Mouse (Mus musculus): Measurements from ENCODE around the gene Fbxo39.
"Not testable (repeated sequence)": the region's sequence is repeated elsewhere in the genome, so short reads cannot be mapped to it uniquely, and the experiment has no call there.

The Fbxo39 gene

DNA sequence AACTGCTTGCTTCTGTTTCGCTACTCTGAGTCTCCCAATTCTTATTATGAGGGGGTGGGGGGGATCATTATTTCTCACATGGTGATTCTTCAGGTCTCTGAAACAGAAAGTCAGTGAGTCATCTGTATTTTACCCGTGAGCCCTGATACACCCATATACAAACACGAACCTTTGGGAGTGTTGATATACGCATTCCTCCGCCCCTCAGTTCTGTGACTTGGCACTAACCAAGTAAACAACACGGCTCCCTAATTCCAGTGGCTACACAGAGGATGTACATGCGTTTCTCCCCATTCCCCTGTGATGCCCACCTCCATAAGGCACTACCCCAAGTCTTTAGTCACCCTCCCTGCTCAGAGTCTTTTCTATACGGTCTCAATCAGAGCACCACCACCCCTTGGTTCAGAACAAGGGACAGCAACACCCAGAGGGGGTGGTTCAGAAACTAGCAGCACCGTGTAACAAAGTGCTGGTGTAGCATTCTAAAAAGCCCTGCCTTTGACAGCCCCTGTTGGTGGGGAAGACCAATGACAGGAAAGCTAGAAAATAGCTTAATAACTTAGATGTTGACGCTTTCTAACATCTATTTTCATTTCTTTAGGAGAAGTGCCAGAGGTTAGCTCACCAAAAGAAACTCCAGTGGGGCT is 2.8 kb upstream of the Fbxo39 start:
- ATAC-seq (ENCODE audit: low TSS enrichment): no peak

GRCm38 (mm10) chr11:72318026-72318425 is 3.8 kb downstream of the Fbxo39 start:
- ATAC-seq (ENCODE audit: low TSS enrichment): no peak

DNA sequence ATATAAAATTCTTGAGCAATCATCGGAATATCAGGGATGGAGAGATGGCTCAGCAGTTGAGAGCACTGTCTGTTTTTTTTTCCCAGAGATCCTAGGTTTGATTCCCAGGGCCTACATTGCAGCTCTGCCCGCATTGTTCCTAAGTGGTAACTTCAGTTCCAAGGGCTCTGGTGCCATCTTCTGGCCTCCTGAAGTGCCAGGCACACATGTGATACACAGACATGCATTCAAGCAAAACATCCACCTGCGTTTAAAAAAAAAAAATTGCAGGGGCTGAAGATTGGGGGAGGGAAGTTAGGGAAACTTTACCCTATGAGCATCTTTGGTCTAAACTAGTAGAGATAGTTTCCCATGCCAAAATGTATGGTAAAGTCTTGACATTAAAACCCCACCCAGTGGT is 10.2 kb downstream of the Fbxo39 start:
- ATAC-seq (ENCODE audit: low TSS enrichment): no peak; the same call in 1 of the 2 replicates

DNA sequence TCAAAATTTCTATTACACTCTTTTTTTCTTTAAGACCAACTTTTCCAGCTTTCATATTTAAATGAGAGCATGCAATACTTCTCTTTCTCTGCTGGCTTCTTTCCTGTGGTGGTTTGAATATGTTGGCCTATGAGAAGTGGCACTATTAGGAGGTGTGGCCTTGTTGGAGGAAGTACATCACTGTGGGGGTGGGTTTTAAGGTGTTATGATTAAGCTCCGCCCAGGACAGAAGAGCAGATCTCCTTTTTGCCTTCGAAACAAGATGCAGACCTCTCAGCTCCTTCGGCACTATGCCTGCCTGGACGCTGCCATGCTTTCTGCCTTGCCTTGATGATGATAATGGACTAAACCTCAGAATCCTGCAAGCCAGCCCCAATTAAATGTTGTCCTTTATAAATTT is 11.5 kb downstream of the Fbxo39 start:
- no peak for ATAC-seq (ENCODE audit: low TSS enrichment)

- peak; percentile 70 for ATAC-seq (ENCODE audit: low TSS enrichment)
Observed at GRCm38 (mm10) chr11:72332951-72333667, 18.9 kb downstream of the Fbxo39 start.

- no peak for ATAC-seq (ENCODE audit: low TSS enrichment)
Observed at GRCm38 (mm10) chr11:72334653-72335052, 20.4 kb downstream of the Fbxo39 start.

DNA sequence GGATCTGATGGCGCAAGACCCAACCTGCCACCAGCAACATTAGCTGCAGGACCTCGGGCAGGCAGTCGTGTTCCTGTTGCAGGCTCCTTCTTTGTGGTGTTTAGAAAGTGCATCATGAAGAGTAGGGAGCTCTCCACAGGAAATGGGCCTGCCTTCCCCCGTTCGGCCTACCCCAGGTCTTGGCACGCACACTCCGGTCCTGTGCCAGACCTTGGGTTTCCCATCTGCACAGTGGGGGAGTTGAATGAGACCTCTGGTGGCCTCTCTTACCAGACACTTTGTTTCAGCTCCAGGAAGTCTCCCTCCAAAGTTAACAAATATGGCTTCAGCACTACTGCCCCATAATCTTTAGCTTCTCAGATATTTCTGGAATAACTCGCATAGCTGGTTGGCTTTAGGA is 22.5 kb downstream of the Fbxo39 start:
- no peak for ATAC-seq (ENCODE audit: low TSS enrichment)

DNA sequence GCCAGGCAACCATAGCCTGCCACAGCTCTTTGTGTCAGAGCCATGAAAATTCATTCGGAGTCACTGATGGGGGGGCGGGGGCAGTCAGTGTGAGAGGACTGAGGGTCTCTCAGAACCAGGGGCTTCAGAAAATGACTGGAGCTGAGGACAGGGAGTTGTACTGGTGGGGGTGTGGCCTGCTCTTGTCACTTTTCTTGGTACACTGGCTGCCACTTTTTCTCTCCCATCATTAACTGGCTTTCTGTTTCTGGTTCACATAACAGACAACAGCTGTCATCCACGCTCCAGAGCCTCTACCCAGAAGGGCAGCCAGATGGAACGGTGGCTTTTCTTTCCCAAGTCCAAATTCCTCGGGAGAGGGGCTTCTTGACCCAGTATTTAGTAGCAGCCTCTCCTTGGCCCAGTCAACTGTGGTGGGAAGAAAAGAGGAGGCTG is 24.2 kb downstream of the Fbxo39 start:
- no peak for ATAC-seq (ENCODE audit: low TSS enrichment)

GRCm38 (mm10) chr11:72339716-72340115 is 25.5 kb downstream of the Fbxo39 start:
- no peak for ATAC-seq (ENCODE audit: low TSS enrichment)

DNA sequence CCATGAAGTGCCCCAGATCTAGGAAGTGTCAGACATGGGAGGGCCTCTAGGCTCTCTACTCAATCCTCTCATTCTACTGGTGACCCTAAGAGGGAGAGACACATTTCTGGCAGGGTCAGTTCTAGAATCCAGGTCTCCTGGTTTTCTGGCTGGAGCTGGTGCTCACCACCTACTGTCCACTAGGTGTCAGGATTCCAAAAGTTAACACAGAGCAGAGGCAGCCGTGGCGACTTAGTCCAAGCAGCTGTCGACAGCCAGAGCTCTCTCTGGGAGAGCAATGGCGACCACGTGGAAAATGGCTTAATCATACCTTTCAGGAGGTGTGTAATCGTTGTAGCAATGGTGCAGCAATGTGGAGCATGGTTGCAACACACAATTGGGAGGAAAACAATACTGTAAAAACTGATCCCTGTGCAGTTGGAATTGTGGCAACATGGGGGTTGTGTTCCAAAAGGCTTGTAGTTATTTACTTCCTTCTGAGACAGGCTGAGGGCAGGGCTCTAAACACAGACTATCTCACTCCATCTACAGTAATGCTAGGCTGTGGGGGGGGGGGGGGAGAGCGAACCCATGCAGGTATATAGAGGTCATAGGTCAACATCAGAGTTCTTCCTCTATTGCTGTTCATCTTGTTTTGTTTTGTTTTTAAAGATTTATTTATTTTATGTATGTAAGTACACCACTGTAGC is 28.4 kb downstream of the Fbxo39 start:
- peak; percentile 91 for ATAC-seq (ENCODE audit: low TSS enrichment)

GRCm38 (mm10) chr11:72343238-72343625 is 29.0 kb downstream of the Fbxo39 start:
- not testable (repeated sequence) for ATAC-seq (ENCODE audit: low TSS enrichment)

DNA sequence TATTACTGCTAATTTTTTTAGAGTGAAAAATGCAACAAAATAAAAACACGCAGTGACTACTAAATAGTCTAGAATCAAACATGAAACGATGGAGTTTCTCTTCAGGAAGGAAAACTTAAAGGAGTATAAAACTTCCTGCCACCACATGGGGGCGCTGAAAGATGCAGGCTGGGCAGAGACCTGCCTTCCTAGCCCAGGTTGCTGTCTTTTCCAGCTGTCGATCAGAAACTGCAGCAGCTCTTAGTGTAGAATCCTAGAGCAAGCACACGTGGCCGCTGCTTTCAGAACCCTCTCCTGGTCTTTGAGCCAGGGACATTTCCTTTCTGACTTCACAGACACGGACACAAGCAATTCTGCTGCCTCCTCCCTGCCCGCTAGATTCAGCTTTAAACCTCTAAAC is 29.7 kb downstream of the Fbxo39 start:
- ATAC-seq (ENCODE audit: low TSS enrichment): peak; percentile 44; the same call in 1 of the 2 replicates

GRCm38 (mm10) chr11:72344486-72344885 is 30.2 kb downstream of the Fbxo39 start:
- no peak for ATAC-seq (ENCODE audit: low TSS enrichment)

GRCm38 (mm10) chr11:72348563-72348962 is 34.3 kb downstream of the Fbxo39 start:
- 0 out of 2 replicates have a peak, but pooled peaks have one; percentile 56 for ATAC-seq (ENCODE audit: low TSS enrichment)

- ATAC-seq (ENCODE audit: low TSS enrichment): peak; percentile 69
Observed at GRCm38 (mm10) chr11:72349016-72349415, 34.8 kb downstream of the Fbxo39 start.

DNA sequence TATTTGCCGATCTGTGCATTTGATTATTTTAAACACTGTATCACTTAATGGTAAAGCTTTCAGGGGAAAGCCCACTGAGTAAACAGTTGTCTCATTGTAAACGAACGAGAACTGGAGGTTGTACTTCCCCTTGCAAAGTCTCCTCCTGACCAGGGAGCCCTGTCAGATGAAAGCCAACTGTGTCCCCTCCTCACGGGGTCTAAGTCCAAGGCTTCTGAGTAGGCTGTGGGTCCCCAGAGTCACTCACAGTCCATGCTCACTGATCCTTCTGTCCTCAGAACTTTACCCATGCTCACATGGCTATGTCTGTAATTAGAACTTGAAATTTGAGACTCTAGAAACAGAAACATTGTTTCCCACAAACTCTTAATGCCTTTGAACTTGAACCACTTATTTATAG is 35.4 kb downstream of the Fbxo39 start:
- no peak for ATAC-seq (ENCODE audit: low TSS enrichment)

DNA sequence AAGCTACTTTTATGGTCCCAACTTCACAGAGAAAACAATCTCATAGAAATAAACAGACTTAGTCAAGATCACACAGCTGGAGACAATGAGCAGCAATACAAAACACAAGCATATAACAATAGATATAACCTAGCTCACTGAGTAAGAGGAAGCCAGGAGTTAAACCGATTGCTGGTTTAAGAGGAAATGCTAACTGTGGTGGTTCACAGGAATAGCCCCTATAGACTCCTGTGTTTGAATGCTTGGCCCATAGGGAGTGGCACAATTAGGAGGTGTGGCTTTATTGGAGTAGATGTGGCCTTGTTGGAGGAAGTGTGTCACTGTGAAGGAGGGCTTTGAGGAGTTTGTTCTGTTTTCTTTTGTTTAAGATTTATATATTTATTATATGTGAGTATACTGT is 38.0 kb downstream of the Fbxo39 start:
- no peak for ATAC-seq (ENCODE audit: low TSS enrichment)

- ATAC-seq (ENCODE audit: low TSS enrichment): no peak
Observed at GRCm38 (mm10) chr11:72353186-72353585, 38.9 kb downstream of the Fbxo39 start.

- peak; percentile 62; the same call in 1 of the 2 replicates for ATAC-seq (ENCODE audit: low TSS enrichment)
Observed at GRCm38 (mm10) chr11:72354971-72355728, 40.9 kb downstream of the Fbxo39 start.

- ATAC-seq (ENCODE audit: low TSS enrichment): peak; percentile 93
Observed at GRCm38 (mm10) chr11:72361385-72362346, 47.4 kb downstream of the Fbxo39 start.

GRCm38 (mm10) chr11:72362347-72362741 is 48.1 kb downstream of the Fbxo39 start, which contains the start of gene Tekt1:
Tekt1 (minus strand) TSS chr11:72362442.
- ATAC-seq (ENCODE audit: low TSS enrichment): no peak
